Mouse (Mus musculus) urinary bladder, postnatal 14 days (tissue): ENCODE measurements at regions not wholly inside any gene's neighbourhood (a gene's known extent, or its start where the extent isn't known, plus 50 kb on each side); places are given as distances from the start of the nearest gene placed in this dataset.

ENCODE experiments used
- DNase-seq: peaks from one replicate; pipeline ENCODE4 v3.0.0; 2021; ENCODE audit warnings: low spot score

- DNase-seq: no peak
Measured at GRCm38 (mm10) chr2:117023436-117023835, 97.7 kb upstream of the Spred1 start.

DNA sequence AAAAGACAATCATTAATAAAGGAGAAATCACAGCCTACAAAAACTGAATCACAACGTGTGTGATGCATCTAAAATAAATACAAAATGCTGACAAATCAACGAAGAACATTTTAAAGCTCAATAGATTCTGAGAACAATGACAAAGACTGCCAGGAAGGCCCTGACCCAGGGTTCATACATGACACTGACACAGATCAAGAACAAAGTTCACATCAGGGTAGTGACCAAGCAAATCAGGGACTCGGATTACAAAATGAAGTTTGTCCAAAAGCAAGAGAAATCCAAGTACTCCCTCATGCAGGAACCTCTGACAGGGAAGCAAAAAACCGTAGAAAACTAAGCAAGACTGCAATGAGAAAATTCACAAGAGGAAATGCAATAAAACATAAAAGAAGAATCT lies 94.1 kb upstream of the Spred1 start:
- DNase-seq: no peak

GRCm38 (mm10) chr2:117028771-117029170 lies 92.4 kb upstream of the Spred1 start:
- DNase-seq: no peak

DNA sequence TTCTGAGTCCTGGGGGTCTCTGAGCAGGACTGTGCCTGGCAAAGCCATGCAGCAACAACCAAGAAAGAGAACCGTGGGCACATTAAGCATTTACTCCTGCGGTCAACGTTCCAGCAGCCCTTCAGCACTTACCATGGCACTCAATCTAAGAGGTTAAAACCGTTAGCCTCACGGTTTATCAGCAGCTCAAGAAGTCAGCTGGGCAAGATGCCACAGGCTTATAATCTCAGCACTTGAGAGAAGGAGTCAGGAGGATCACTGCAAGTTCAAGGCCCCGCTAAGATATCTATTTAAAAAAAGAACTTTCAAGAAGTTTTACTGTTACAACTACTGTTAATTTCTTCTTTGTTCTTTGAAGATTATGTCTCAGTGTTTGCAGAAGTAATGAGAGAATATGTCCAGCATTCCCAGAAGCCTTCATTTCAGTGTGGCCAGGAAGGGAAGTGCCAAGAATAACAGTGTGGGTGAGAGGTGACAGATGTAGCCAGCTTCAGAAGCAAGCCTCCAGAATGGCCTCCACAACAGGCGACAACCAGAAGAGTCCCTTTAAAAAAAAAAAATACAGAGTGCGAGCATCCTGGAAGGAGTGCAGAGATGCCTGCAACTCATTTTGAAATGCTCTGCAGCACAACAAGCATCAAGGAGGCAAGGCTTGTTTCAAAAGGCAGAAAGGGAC lies 84.8 kb upstream of the Spred1 start:
- DNase-seq: no peak

- no peak for DNase-seq
Measured at GRCm38 (mm10) chr2:117040211-117040610, 81.0 kb upstream of the Spred1 start.

- no peak for DNase-seq
Measured at GRCm38 (mm10) chr2:117043831-117044230, 77.3 kb upstream of the Spred1 start.

DNA sequence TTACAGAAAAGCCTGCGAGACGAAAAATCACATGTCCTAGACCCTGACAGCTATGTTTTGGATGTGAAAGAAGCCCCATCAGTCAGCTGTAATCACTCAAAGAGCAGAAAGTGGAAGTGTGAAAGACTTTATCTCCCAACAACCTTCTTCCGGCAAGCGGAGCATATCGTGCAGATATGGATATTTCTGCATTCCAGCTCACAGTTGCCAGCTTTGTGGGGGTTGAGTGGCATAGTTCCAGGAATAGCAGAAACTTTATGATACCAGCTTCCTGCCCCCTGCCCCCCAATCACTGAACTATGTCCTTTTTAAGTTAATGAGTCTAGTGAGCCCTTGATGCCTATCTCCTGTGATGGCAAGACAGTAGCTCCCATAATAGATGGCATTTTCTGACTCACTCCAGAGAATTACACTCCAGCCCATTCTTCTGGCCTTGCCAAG lies 72.9 kb upstream of the Spred1 start:
- no peak for DNase-seq

DNA sequence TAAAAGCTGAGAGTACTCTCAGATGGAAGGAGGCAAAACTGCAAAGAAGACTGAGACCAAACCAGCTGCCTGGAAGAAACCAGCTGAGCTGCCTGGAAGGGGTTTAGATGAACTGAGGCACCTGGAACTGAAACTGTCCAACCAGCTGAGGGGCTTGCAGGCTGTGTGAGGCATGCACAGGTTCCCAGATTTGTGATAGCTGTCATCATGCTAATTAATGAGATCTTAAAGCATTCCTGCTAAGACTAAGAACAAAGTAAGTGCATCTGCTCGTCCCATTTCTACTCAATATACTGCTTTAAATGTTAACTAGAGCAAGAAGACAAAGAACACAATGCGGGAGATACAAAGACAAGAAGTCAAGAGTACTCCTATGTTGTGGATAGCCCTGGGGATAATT lies 71.1 kb upstream of the Spred1 start:
- no peak for DNase-seq

GRCm38 (mm10) chr2:117064126-117064525 lies 57.0 kb upstream of the Spred1 start:
- DNase-seq: no peak

DNA sequence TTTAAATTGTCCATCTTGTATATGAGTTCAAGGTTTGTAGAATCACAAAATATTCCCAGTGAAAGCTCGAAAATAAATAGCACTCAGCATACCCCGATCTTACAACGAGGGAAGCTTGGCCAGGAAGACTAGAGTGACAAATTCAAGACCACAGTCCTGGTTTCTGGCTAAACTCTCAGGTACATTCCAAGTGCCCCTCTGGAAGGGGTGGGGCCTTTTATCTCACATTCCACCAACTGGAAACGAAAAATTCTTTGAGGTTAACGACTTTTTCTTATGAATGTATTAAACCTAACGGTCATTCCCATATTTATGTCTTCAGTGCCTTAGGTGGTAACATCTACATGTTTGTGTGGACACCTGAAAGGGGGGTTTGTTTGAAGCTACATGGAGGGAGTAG lies 50.8 kb upstream of the Spred1 start:
- no peak for DNase-seq

- no peak for DNase-seq
Measured at GRCm38 (mm10) chr2:117071098-117071497, 50.1 kb upstream of the Spred1 start.
